11 mouse cellular contexts compared by ENCODE assay signal in genomic region chr12:72053303-72053702, GRCm38 (mm10). TPM values are rescaled to one million over a fixed set of nuclear protein-coding genes. Genes with fewer than 3 reads are reported as not detected.
A peak's percentile ranks its signal among the peaks of the same experiment; 100 is the strongest.
DNase-seq lines count a peak whose midpoint lies in the region; ATAC-seq and TF ChIP-seq lines count a peak whose summit lies in the region.
"Had no signal": no experiment of that assay in that cellular context is flagged by ENCODE, and none has a peak within 500 bp of the region (broad histone marks: within the 10 kb centered on the region; RNA-seq: fewer than 3 reads in every experiment).

No protein-coding gene starts in this region.

- peak; percentile 43 for DNase-seq in CD4-positive, CD25-positive, alpha-beta regulatory T cell, adult 2 months (ENCODE audit: low read depth, low spot score)
- DNase-seq in kidney, postnatal 0 days (ENCODE audit: low spot score), result peak; percentile 67
- DNase-seq in kidney, postnatal 4 days, result no peak
- DNase-seq in G1E (ENCODE audit: low spot score), result no peak
- peak; percentile 78 for DNase-seq in lung, embryonic 14.5 days
- DNase-seq in ovary, postnatal 14 days (ENCODE audit: low spot score), result no peak
- DNase-seq: right cerebral cortex, postnatal 4 days had no signal

- no peak overlapping the region for H3K27ac ChIP-seq in kidney, postnatal 0 days
- no peak overlapping the region for H3K27ac ChIP-seq in lung, embryonic 14.5 days (ENCODE audit: low read depth)
- H3K27ac ChIP-seq: lung, embryonic 15.5 days had no signal

- no peaks in the 10 kb centered on the region for H3K27me3 ChIP-seq in kidney, postnatal 0 days (ENCODE audit: insufficient read depth, low read length)
- peaks cover 17% of the 10 kb centered on the region for H3K27me3 ChIP-seq in G1E (ENCODE audit: insufficient read depth, low read length)
- H3K27me3 ChIP-seq in lung, embryonic 14.5 days (ENCODE audit: insufficient read depth, low read length), result no peaks in the 10 kb centered on the region
- H3K27me3 ChIP-seq: lung, embryonic 15.5 days had no signal

- no peak overlapping the region for H3K4me3 ChIP-seq in kidney, postnatal 0 days (replicated peaks; ENCODE audit: low read depth, low read length)
- no peak overlapping the region for H3K4me3 ChIP-seq in G1E (ENCODE audit: low read depth, low read length)
- H3K4me3 ChIP-seq in lung, embryonic 14.5 days (ENCODE audit: low read depth, low read length), result no peak overlapping the region
- H3K4me3 ChIP-seq: lung, embryonic 15.5 days had no signal

- WGBS in kidney, postnatal 0 days, result 44% methylated on average over 6 of the region's 6 CpGs
- 30% methylated on average over 6 of the region's 6 CpGs for WGBS in lung, embryonic 14.5 days

- TF ChIP-seq CTCF in kidney, postnatal 0 days (IDR thresholded peaks at IDR 0.05; ENCODE audit: low read depth), result peak; percentile 77
- TF ChIP-seq CTCF in G1E (IDR thresholded peaks at IDR 0.05; ENCODE audit: low read depth, low read length), result no peak
- peak; percentile 61 for TF ChIP-seq CTCF in lung, embryonic 14.5 days (IDR thresholded peaks at IDR 0.05; ENCODE audit: low read depth)

- no peak overlapping the region for H3K4me2 ChIP-seq in kidney, postnatal 0 days (ENCODE audit: low read length)
- no peak overlapping the region for H3K4me2 ChIP-seq in lung, embryonic 14.5 days
- H3K4me2 ChIP-seq: lung, embryonic 15.5 days had no signal

- no peaks in the 10 kb centered on the region for H3K36me3 ChIP-seq in kidney, postnatal 0 days (ENCODE audit: insufficient read depth, low read length)
- no peaks in the 10 kb centered on the region for H3K36me3 ChIP-seq in G1E (replicated peaks)
- no peaks in the 10 kb centered on the region for H3K36me3 ChIP-seq in lung, embryonic 14.5 days (ENCODE audit: insufficient read depth)
- H3K36me3 ChIP-seq: lung, embryonic 15.5 days had no signal

- H3K9ac ChIP-seq in kidney, postnatal 0 days (ENCODE audit: low read depth, low read length), result no peak overlapping the region
- no peak overlapping the region for H3K9ac ChIP-seq in lung, embryonic 14.5 days
- H3K9ac ChIP-seq: lung, embryonic 15.5 days had no signal

- no peak for ATAC-seq in CD4-positive, CD25-positive, alpha-beta regulatory T cell, adult 4 months
- ATAC-seq in kidney, postnatal 0 days (replicated peaks; ENCODE audit: low FRiP score, low read depth), result no peak
- ATAC-seq in G1E (ENCODE audit: extremely low read depth, insufficient number of reproducible peaks, low FRiP score, poor library complexity, severe bottlenecking), result peak; percentile 40; the same call in 1 of the 2 replicates
- no peak for ATAC-seq in lung, embryonic 14.5 days (ENCODE audit: insufficient read depth)
- no peak for ATAC-seq in frontal cortex, adult (ENCODE audit: low TSS enrichment)

- H3K4me1 ChIP-seq in kidney, postnatal 0 days (replicated peaks; ENCODE audit: insufficient read depth, low read length), result no peaks in the 10 kb centered on the region
- H3K4me1 ChIP-seq in G1E (ENCODE audit: insufficient read depth, low read depth, low read length), result 0 out of 2 replicates have a peak, but pooled peaks cover 4% of the 10 kb centered on the region
- H3K4me1 ChIP-seq in lung, embryonic 14.5 days (ENCODE audit: insufficient read depth), result no peaks in the 10 kb centered on the region
- H3K4me1 ChIP-seq: lung, embryonic 15.5 days had no signal

- H3K9me3 ChIP-seq in kidney, postnatal 0 days (replicated peaks; ENCODE audit: low read length), result no peaks in the 10 kb centered on the region
- H3K9me3 ChIP-seq in G1E (replicated peaks), result peaks cover 2% of the 10 kb centered on the region; the same call in 1 of the 2 replicates
- peaks cover 5% of the 10 kb centered on the region; the same call in 1 of the 2 replicates for H3K9me3 ChIP-seq in lung, embryonic 14.5 days (ENCODE audit: low read depth, low read length)
- H3K9me3 ChIP-seq: lung, embryonic 15.5 days had no signal

RNA-seq across cellular contexts. Expression of gene Gpr135, which starts 17.6 kb away (rescaled TPM):
- polyA plus RNA-seq in CD4-positive, CD25-positive, alpha-beta regulatory T cell, adult 4 months (2017; shearing (Covaris generic)), result under 1 TPM in 1 of 2 experiments, not detected in 1; 0.27 TPM
- 2.2 and 2.3 TPM in 2 replicates for polyA plus RNA-seq in kidney, postnatal 0 days (2015; fragmentation: Nextera tagmentation; extraction: Ambion mirVana)
- not detected in 2 replicates for total RNA-seq in G1E (2014; fragmentation: Nextera tagmentation)
- not detected in 2 replicates for total RNA-seq in G1E (2017)
- polyA plus RNA-seq in G1E (2012), result not detected in 2 replicates
- 0.68 and 0.88 TPM in 2 replicates for polyA plus RNA-seq in lung, embryonic 14.5 days (2014; fragmentation: Nextera tagmentation; extraction: Ambion mirVana)
- total RNA-seq: hematopoietic stem cell, adult 5-6 weeks had no signal

RNA-seq across cellular contexts. Expression of gene L3hypdh, which starts 31.9 kb away (rescaled TPM):
- polyA plus RNA-seq in CD4-positive, CD25-positive, alpha-beta regulatory T cell, adult 4 months (2017; shearing (Covaris generic)), result under 1 TPM in 1 of 2 experiments, not detected in 1; 0.27 TPM
- 38.9 and 39.5 TPM in 2 replicates for polyA plus RNA-seq in kidney, postnatal 0 days (2015; fragmentation: Nextera tagmentation; extraction: Ambion mirVana)
- 0.39 and 1.1 TPM in 2 replicates for total RNA-seq in G1E (2014; fragmentation: Nextera tagmentation)
- 0.93 and 0.98 TPM in 2 replicates for total RNA-seq in G1E (2017)
- 0.42 and 0.51 TPM in 2 replicates for polyA plus RNA-seq in G1E (2012)
- 25.0 and 25.2 TPM in 2 replicates for polyA plus RNA-seq in lung, embryonic 14.5 days (2014; fragmentation: Nextera tagmentation; extraction: Ambion mirVana)

RNA-seq across cellular contexts. Expression of gene Jkamp, which starts 32.1 kb away (rescaled TPM):
- polyA plus RNA-seq in CD4-positive, CD25-positive, alpha-beta regulatory T cell, adult 4 months (2017; shearing (Covaris generic)), result 10 to 100 TPM; 32.3 to 32.7 TPM
- polyA plus RNA-seq in kidney, postnatal 0 days (2015; fragmentation: Nextera tagmentation; extraction: Ambion mirVana), result 67.6 and 70.6 TPM in 2 replicates
- total RNA-seq in G1E (2014; fragmentation: Nextera tagmentation) (61.8 and 65.5 TPM in 2 replicates), G1E (2017) (35.7 and 42.3 TPM in 2 replicates)
- polyA plus RNA-seq in G1E (2012), result 9.4 and 9.8 TPM in 2 replicates
- polyA plus RNA-seq in lung, embryonic 14.5 days (2014; fragmentation: Nextera tagmentation; extraction: Ambion mirVana), result 54.9 and 56.8 TPM in 2 replicates

Comparison
In these comparisons a context has a peak if more than half of its experiments do, and no peak if none do; other contexts are left out.
1. DNase-seq: peak in CD4-positive, CD25-positive, alpha-beta regulatory T cell, adult 2 months (single experiment), kidney, postnatal 0 days (single experiment) and lung, embryonic 14.5 days (single experiment); none in kidney, postnatal 4 days (0 of 2), G1E (single experiment) and ovary, postnatal 14 days (single experiment).
2. RNA of gene L3hypdh, which starts 31.9 kb away (polyA plus RNA-seq): 38.9 to 39.5 TPM in kidney, postnatal 0 days and 25.0 to 25.2 TPM in lung, embryonic 14.5 days; 0.42 to 0.51 TPM in G1E and 0.27 TPM in CD4-positive, CD25-positive, alpha-beta regulatory T cell, adult 4 months; every median in the first group is over 10 times any median in the second.